Mouse (Mus musculus) lung, embryonic 16.5 days (tissue): Measurements from ENCODE around the gene Nckap1l. TPM values are rescaled to one million over a fixed set of nuclear protein-coding genes. Genes with fewer than 3 reads are reported as not detected.

Experiments used
- ATAC-seq: fragments of 200-750 bp; cut with Nextera tagmentation; 2 replicates; pipeline ENCODE4 v1.8.0; 2017; ENCODE audit warnings: low read depth, mild to moderate bottlenecking, moderate library complexity
- H3K27ac ChIP-seq: fragments of 300-500 bp; sonication (generic); 2 replicates; pipeline ENCODE4 v1.5.1; 2014; ENCODE audit warnings: mild to moderate bottlenecking, control low read depth, low read length
- H3K27me3 ChIP-seq: fragments of 300-500 bp; sonication (generic); 2 replicates; pipeline ENCODE4 v1.6.1; 2014; ENCODE audit warnings: low read depth, low read length, mixed read lengths; ENCODE audit not compliant: control insufficient read depth, insufficient read depth
- H3K36me3 ChIP-seq: fragments of 300-500 bp; sonication (generic); 2 replicates; pipeline ENCODE4 v1.6.1; 2014; ENCODE audit warnings: low read length; ENCODE audit not compliant: control insufficient read depth, insufficient read depth
- H3K4me1 ChIP-seq: fragments of 300-500 bp; sonication (generic); replicated peaks from 2 replicates; pipeline ENCODE4 v1.6.1; 2014; ENCODE audit warnings: low read length, mixed read lengths; ENCODE audit not compliant: control insufficient read depth, insufficient read depth
- H3K4me2 ChIP-seq: fragments of 300-500 bp; sonication (generic); 2 replicates; pipeline ENCODE4 v1.6.1; 2014; ENCODE audit warnings: low read depth, low read length, control low read depth
- H3K4me3 ChIP-seq: fragments of 300-500 bp; sonication (generic); 2 replicates; pipeline ENCODE4 v1.5.1; 2014; ENCODE audit warnings: mild to moderate bottlenecking, low read length, control low read depth
- H3K9ac ChIP-seq: fragments of 300-500 bp; sonication (generic); 2 replicates; pipeline ENCODE4 v1.6.1; 2014; ENCODE audit warnings: low read length, control low read depth
- H3K9me3 ChIP-seq: fragments of 300-500 bp; sonication (generic); 2 replicates; pipeline ENCODE4 v1.6.1; 2016; ENCODE audit warnings: low read length; ENCODE audit not compliant: control insufficient read depth
- WGBS: fragments of 180-500 bp; shearing (Covaris S2); extraction: QIAGEN DNeasy Blood & Tissue Kit; methylation state at CpG from one replicate; pipeline ENCODE4 v1.1.7; 2014; 5-methylcytosine and 5-hydroxymethylcytosine counted together
- polyA plus RNA-seq: library from polyadenylated mRNA; unstranded; fragments of >200 nt; fragmentation: Nextera tagmentation; extraction: Ambion mirVana; gene quantifications from 2 replicates; pipeline ENCODE4 v1.2.1, GENCODE M21; 2015

Gene Nckap1l
- polyA plus RNA-seq, 1 experiment from 2014 or later: 3.3 TPM

DNA sequence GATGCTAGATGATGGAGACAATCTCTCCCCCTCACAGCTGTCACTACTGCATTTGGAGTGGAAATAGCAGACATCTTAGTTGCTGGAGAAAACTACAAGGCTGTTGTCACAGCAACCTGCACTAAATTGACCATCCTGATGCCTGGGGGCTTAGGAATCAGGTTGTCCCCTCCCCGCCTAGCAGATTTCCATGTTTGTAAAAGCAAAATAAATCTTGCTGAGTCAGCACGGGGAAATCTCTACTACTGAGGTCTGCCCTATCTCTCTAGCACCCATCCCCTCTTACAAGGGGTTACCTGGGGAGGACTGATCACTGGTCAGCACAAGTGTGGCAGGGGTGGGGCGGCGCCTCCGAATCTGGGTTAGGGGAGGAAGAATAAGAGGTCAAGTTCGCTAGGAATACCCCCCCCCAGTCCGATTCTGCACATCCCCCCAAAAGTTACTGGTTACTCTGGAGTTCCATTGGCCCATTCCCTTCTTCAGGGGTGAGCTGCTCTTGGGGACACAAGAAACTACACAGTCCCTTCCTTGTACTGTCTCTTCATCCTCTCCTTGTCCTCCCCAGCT lies 80.5 kb downstream of the Nckap1l start:
- H3K9ac ChIP-seq: no peak overlapping the region
- H3K4me3 ChIP-seq: no peak overlapping the region
- 77% methylated on average over 7 of the region's 7 CpGs for WGBS
- H3K9me3 ChIP-seq: no peaks in the 10 kb centered on the region
- no peak overlapping the region for H3K4me2 ChIP-seq
- no peaks in the 10 kb centered on the region for H3K36me3 ChIP-seq
- H3K4me1 ChIP-seq: peaks cover 10% of the 10 kb centered on the region
- no peak overlapping the region for H3K27ac ChIP-seq
- ATAC-seq: no peak
- peaks cover 23% of the 10 kb centered on the region for H3K27me3 ChIP-seq

DNA sequence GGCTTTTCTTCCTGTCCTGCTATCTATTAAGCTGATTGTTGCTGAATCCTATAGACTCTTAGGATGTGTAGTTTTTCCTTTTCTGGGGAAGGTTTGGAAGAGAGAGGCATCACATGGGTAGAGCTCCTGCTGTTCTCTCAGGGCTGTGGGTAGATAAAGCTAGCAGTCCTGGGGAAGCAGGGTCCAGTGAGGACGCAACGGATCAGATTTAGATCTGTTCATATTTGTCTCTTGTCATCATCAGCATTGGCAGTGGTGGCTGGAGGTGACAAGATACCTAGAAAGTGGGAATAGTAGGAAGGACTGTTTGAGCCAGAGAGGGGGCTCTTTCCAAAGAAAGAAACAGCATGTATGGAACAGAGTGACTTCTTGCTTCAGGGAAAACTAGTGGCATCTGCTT lies 81.4 kb downstream of the Nckap1l start:
- ATAC-seq: no peak
- Histone ChIP-seq H3K4me2 (no peak overlapping the region), H3K9me3 (no peaks in the 10 kb centered on the region), H3K9ac (no peak overlapping the region), H3K4me1 (peaks cover 10% of the 10 kb centered on the region), H3K27ac (no peak overlapping the region), H3K36me3 (no peaks in the 10 kb centered on the region), H3K4me3 (no peak overlapping the region), H3K27me3 (peaks cover 26% of the 10 kb centered on the region)
- 81% methylated on average over 2 of the region's 2 CpGs for WGBS

DNA sequence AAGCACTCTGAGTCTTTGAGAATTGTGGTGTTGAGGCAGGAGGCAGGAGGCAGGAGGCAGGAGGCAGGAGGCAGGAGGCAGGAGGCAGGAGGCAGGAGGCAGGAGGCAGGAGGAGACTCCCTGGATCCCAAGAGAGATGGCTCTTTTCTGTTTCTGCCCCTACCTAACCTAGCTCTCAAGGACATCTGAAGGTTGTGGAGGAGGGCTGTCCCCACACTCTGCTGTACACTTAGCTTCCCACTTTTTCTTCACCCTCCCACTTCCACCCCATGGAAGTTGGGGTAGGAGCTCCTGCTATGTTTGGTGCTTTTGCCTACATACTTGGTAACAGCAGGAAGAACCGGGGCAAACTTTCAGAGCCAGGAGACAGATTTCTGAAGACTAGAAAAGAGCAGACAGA lies 82.2 kb downstream of the Nckap1l start:
- Histone ChIP-seq H3K4me1 (peaks cover 10% of the 10 kb centered on the region), H3K9me3 (no peaks in the 10 kb centered on the region), H3K27me3 (peaks cover 26% of the 10 kb centered on the region), H3K27ac (no peak overlapping the region), H3K4me2 (no peak overlapping the region), H3K36me3 (no peaks in the 10 kb centered on the region), H3K4me3 (no peak overlapping the region), H3K9ac (no peak overlapping the region)
- WGBS: 57% methylated on average over 1 of the region's 1 CpGs
- no peak for ATAC-seq

DNA sequence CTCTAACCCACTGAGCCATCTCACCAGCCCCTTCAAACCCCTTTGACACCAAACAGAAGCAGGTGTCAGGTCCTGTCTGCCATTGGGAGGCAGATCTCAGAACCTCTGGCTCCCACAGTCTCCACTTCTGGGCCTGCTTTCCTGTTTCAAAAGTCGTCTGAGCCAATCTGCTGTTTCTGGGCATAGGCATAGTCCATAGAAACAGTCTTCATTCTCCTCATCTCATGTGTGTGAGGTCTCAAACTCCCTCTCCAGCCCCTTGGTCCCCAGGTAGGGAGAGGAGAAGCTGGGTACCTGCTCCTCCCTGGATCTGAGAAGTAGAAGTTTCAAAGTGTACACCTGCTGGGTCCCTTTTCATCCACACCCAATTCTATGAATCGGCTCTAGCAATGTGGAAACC lies 82.9 kb downstream of the Nckap1l start:
- ATAC-seq: no peak
- Histone ChIP-seq H3K9me3 (no peaks in the 10 kb centered on the region), H3K27ac (no peak overlapping the region), H3K36me3 (no peaks in the 10 kb centered on the region), H3K4me2 (peak overlapping the region; percentile 95), H3K4me1 (peaks cover 10% of the 10 kb centered on the region), H3K9ac (no peak overlapping the region), H3K4me3 (no peak overlapping the region; the same call in 1 of the 2 replicates), H3K27me3 (peaks cover 26% of the 10 kb centered on the region)
- WGBS: 23% methylated on average over 2 of the region's 2 CpGs

DNA sequence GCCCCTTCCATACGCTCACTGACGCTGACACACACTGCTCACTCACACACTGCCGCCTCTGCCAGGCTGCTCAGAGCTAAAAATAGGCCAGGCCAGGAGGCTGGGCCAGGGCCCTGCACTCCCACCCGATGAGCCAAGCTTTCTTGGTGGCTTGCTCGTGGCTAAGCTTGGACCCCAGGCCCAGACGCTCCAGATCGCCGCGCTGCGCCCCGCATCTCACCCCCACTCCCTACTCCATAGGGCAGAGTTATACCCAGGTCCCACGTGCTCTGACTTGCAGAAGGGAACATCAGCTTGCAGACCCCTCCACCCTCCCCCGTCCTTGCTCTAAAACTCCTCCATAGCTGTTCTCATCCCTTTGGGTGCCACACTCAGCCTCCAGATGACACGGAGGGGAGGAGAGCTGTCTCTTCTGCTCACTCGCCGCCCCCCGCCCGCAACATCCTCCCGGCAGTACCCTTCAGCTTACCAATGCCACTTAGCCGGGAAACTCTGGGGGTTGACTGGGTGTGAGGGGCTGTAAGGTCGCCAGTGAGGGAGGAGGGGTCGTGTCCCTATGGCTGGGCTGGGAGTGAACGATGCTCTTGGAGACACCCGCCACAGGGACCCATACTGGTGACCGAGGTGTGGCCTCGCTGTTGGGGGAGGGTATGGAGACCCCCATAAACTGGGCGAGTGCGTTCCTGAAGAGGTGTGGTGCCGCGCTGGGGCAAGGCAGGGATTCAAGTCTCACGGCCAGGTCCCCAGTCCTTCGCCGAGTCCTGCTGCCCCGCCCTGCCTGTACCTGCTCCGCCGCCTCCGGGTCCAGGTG lies 83.6 kb downstream of the Nckap1l start:
- peaks cover 26% of the 10 kb centered on the region for H3K27me3 ChIP-seq
- no peaks in the 10 kb centered on the region for H3K36me3 ChIP-seq
- no peak overlapping the region for H3K27ac ChIP-seq
- peak; percentile 62 for ATAC-seq
- H3K9me3 ChIP-seq: no peaks in the 10 kb centered on the region
- peak overlapping the region; percentile 67 for H3K4me3 ChIP-seq
- peaks cover 10% of the 10 kb centered on the region for H3K4me1 ChIP-seq
- peak overlapping the region; percentile 67 for H3K9ac ChIP-seq
- 2% methylated on average over 35 of the region's 37 CpGs for WGBS
- H3K4me2 ChIP-seq: peak overlapping the region; percentile 95

DNA sequence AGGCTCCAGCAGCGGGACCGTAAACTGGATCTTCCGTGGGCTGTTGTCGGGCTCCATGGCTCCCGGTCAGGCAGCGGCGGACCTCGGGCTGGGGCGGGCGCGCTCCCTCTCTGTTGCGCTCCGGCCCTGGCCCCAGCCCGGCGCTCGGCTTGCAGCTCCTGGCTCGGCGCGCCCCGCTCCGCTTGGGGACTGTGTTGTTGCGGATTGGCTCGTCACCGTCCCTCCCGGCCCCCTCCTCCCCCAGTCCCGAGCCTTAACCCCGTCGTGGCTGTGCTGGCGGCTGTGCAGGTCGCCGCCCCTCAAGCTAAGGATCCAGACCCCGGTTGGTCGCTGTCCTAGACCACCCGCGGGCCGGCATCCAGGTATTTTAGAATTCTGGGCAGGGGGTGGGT lies 84.2 kb downstream of the Nckap1l start, which contains the start of gene Ppp1r1a:
Gene Ppp1r1a, minus strand, starts transcription at position 182 of the 392 bp plus-strand sequence.
- under 1% methylated on average over 36 of the region's 36 CpGs for WGBS

DNA sequence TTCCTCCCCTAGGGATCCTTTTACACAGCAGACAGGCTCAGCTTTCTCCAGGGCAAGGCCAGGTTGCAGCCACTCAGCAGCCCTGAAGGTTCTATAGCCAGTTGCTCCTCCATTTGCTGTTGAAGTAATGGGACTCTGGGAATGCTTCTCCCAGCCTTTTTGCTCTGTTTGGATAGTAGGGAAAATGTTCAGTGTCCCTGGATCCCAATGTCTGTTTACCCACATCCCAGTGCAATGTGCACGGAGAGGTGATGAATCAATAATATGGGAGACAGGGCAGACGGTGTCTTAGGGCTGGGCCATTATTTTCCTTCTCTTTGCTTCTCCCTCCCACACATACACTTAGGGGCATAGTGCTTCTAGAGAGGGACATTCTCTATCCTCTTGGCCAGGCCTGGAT lies 85.7 kb downstream of the Nckap1l start:
- peaks cover 10% of the 10 kb centered on the region for H3K4me1 ChIP-seq
- H3K4me3 ChIP-seq: no peak overlapping the region
- H3K36me3 ChIP-seq: no peaks in the 10 kb centered on the region
- H3K9ac ChIP-seq: no peak overlapping the region
- 31% methylated on average over 2 of the region's 2 CpGs for WGBS
- peaks cover 26% of the 10 kb centered on the region for H3K27me3 ChIP-seq
- no peaks in the 10 kb centered on the region for H3K9me3 ChIP-seq
- no peak for ATAC-seq
- no peak overlapping the region for H3K4me2 ChIP-seq
- H3K27ac ChIP-seq: no peak overlapping the region

More for the DNA sequence above, 84.2 kb downstream of the Nckap1l start, which contains the start of gene Ppp1r1a:
- Histone ChIP-seq H3K9ac (peak within 1 kb of the TSS; percentile 67), H3K27me3 (peaks cover 26% of the 10 kb centered on the region), H3K4me3 (peak within 1 kb of the TSS; percentile 67), H3K4me2 (peak within 1 kb of the TSS; percentile 95), H3K27ac (no peak within 1 kb of the TSS), H3K4me1 (peaks cover 10% of the 10 kb centered on the region), H3K9me3 (no peaks in the 10 kb centered on the region), H3K36me3 (no peaks in the 10 kb centered on the region)
- ATAC-seq: peak; percentile 86

DNA sequence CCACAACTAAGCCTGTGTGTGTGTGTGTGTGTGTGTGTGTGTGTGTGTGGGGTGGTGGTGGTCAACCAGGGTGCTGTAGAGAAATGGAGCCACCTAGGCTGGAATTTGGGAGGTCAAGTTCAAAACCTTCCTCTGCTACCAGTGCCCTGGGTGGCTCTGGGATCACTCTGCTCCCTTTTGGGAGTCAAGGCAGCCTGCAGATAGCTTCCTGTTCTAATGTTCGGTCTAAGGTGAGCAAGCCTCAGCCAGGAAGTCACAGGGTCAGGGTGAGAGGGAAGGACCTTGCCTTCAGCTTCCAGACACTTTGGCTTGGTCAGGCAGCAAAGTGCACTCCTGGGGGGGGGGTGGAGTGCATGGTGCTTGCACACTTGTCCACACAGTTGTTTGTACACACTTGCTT lies 87.1 kb downstream of the Nckap1l start:
- WGBS: 53% methylated on average over 1 of the region's 1 CpGs
- no peak overlapping the region for H3K9ac ChIP-seq
- H3K4me1 ChIP-seq: peaks cover 10% of the 10 kb centered on the region
- no peak overlapping the region for H3K4me3 ChIP-seq
- H3K9me3 ChIP-seq: no peaks in the 10 kb centered on the region
- ATAC-seq: no peak
- H3K27ac ChIP-seq: no peak overlapping the region
- no peak overlapping the region for H3K4me2 ChIP-seq
- H3K36me3 ChIP-seq: no peaks in the 10 kb centered on the region
- peaks cover 22% of the 10 kb centered on the region for H3K27me3 ChIP-seq

DNA sequence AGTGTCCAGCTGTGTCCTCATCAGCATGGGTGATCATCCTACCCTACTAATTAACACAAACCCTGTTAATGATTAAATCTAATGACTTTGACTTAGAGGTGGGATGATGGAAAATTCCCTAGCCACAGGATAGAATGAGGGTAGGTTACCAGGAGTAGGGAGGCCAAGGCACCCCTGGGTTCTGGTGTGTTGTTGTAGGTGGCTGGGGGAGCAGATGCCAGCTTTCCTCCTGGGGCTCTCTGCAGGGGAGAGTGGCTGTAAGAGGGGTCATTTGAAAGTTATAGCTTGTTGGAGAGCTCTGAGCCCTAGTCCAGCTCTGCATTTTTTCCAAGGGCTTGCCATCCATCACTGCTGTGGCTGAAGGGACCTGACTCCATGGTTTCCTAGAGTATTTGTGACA lies 88.9 kb downstream of the Nckap1l start:
- no peaks in the 10 kb centered on the region for H3K9me3 ChIP-seq
- no peak for ATAC-seq
- H3K27ac ChIP-seq: no peak overlapping the region
- no peaks in the 10 kb centered on the region for H3K36me3 ChIP-seq
- H3K4me1 ChIP-seq: peaks cover 3% of the 10 kb centered on the region; the same call in 1 of the 2 replicates
- H3K27me3 ChIP-seq: peaks cover 10% of the 10 kb centered on the region
- H3K4me3 ChIP-seq: no peak overlapping the region
- no peak overlapping the region for H3K9ac ChIP-seq
- no peak overlapping the region for H3K4me2 ChIP-seq
